Mouse (Mus musculus): ENCODE data around the gene Fgfbp1. TPM values are rescaled to one million over a fixed set of nuclear protein-coding genes. Genes with fewer than 3 reads are reported as not detected.

The Fgfbp1 gene
- polyA plus RNA-seq, 1 experiment from 2014 or later, result 0.35 TPM

- H3K9ac ChIP-seq (ENCODE audit: low read length), result no peak overlapping the region
- H3K27me3 ChIP-seq (ENCODE audit: control insufficient read depth, insufficient read depth, low read length), result no peaks in the 10 kb centered on the region
- H3K27ac ChIP-seq (replicated peaks in 1 of 2; ENCODE audit: control insufficient read depth in 1 of 2, insufficient read depth in 1 of 2, low read depth in 2 of 2, low read length in 2 of 2), result no peak overlapping the region
- H3K9me3 ChIP-seq (ENCODE audit: control insufficient read depth, low read length), result no peaks in the 10 kb centered on the region
- no peak for ATAC-seq (ENCODE audit: insufficient number of reproducible peaks, insufficient read depth, low FRiP score, low read depth)
- WGBS, result 76% methylated on average over 1 of the region's 1 CpGs
- no peaks in the 10 kb centered on the region for H3K4me1 ChIP-seq (ENCODE audit: control insufficient read depth in 2 of 2, insufficient read depth in 2 of 2, low read length in 2 of 2)
- no peak overlapping the region for H3K4me2 ChIP-seq (ENCODE audit: low read length)
- H3K4me3 ChIP-seq (ENCODE audit: control insufficient read depth in 1 of 2, insufficient read depth in 1 of 2, low read depth in 1 of 2, low read length in 2 of 2), result no peak overlapping the region
- H3K36me3 ChIP-seq (ENCODE audit: control insufficient read depth, insufficient read depth, low read length), result no peaks in the 10 kb centered on the region
Observed at GRCm38 (mm10) chr5:43982896-43983295, 1.3 kb upstream of the Fgfbp1 start.

GRCm38 (mm10) chr5:43980397-43980796 is 1.2 kb downstream of the Fgfbp1 start:
- Histone ChIP-seq H3K36me3 (ENCODE audit: control insufficient read depth, insufficient read depth, low read length) (no peaks in the 10 kb centered on the region), H3K4me2 (ENCODE audit: low read length) (no peak overlapping the region), H3K4me3 (ENCODE audit: control insufficient read depth in 1 of 2, insufficient read depth in 1 of 2, low read depth in 1 of 2, low read length in 2 of 2) (no peak overlapping the region), H3K4me1 (ENCODE audit: control insufficient read depth in 2 of 2, insufficient read depth in 2 of 2, low read length in 2 of 2) (no peaks in the 10 kb centered on the region), H3K9ac (ENCODE audit: low read length) (no peak overlapping the region), H3K9me3 (ENCODE audit: control insufficient read depth, low read length) (no peaks in the 10 kb centered on the region), H3K27me3 (ENCODE audit: control insufficient read depth, insufficient read depth, low read length) (no peaks in the 10 kb centered on the region), H3K27ac (replicated peaks in 1 of 2; ENCODE audit: control insufficient read depth in 1 of 2, insufficient read depth in 1 of 2, low read depth in 2 of 2, low read length in 2 of 2) (no peak overlapping the region)
- ATAC-seq (ENCODE audit: insufficient number of reproducible peaks, insufficient read depth, low FRiP score, low read depth), result no peak
- WGBS, result 65% methylated on average over 2 of the region's 2 CpGs

GRCm38 (mm10) chr5:43976821-43977561 is 4.6 kb downstream of the Fgfbp1 start:
- no peak overlapping the region for H3K9ac ChIP-seq (ENCODE audit: low read length)
- WGBS, result 75% methylated on average over 1 of the region's 1 CpGs
- no peaks in the 10 kb centered on the region for H3K4me1 ChIP-seq (ENCODE audit: control insufficient read depth in 2 of 2, insufficient read depth in 2 of 2, low read length in 2 of 2)
- H3K27ac ChIP-seq (replicated peaks in 1 of 2; ENCODE audit: control insufficient read depth in 1 of 2, insufficient read depth in 1 of 2, low read depth in 2 of 2, low read length in 2 of 2), result no peak overlapping the region
- no peak for ATAC-seq (ENCODE audit: insufficient number of reproducible peaks, insufficient read depth, low FRiP score, low read depth)
- H3K4me2 ChIP-seq (ENCODE audit: low read length), result no peak overlapping the region
- no peaks in the 10 kb centered on the region for H3K27me3 ChIP-seq (ENCODE audit: control insufficient read depth, insufficient read depth, low read length)
- no peak overlapping the region for H3K4me3 ChIP-seq (ENCODE audit: control insufficient read depth in 1 of 2, insufficient read depth in 1 of 2, low read depth in 1 of 2, low read length in 2 of 2)
- H3K36me3 ChIP-seq (ENCODE audit: control insufficient read depth, insufficient read depth, low read length), result no peaks in the 10 kb centered on the region
- no peaks in the 10 kb centered on the region for H3K9me3 ChIP-seq (ENCODE audit: control insufficient read depth, low read length)

- ATAC-seq (ENCODE audit: insufficient number of reproducible peaks, insufficient read depth, low FRiP score, low read depth), result no peak
- Histone ChIP-seq H3K4me2 (ENCODE audit: low read length) (no peak overlapping the region), H3K27ac (replicated peaks in 1 of 2; ENCODE audit: control insufficient read depth in 1 of 2, insufficient read depth in 1 of 2, low read depth in 2 of 2, low read length in 2 of 2) (no peak overlapping the region), H3K36me3 (ENCODE audit: control insufficient read depth, insufficient read depth, low read length) (no peaks in the 10 kb centered on the region), H3K9ac (ENCODE audit: low read length) (no peak overlapping the region), H3K9me3 (ENCODE audit: control insufficient read depth, low read length) (no peaks in the 10 kb centered on the region), H3K4me1 (ENCODE audit: control insufficient read depth in 2 of 2, insufficient read depth in 2 of 2, low read length in 2 of 2) (no peaks in the 10 kb centered on the region), H3K27me3 (ENCODE audit: control insufficient read depth, insufficient read depth, low read length) (no peaks in the 10 kb centered on the region), H3K4me3 (ENCODE audit: control insufficient read depth in 1 of 2, insufficient read depth in 1 of 2, low read depth in 1 of 2, low read length in 2 of 2) (no peak overlapping the region)
- WGBS, result 79% methylated on average over 6 of the region's 6 CpGs
Observed at GRCm38 (mm10) chr5:43974166-43974565, 7.4 kb downstream of the Fgfbp1 start.

- Histone ChIP-seq H3K36me3 (ENCODE audit: control insufficient read depth, insufficient read depth, low read length) (no peaks in the 10 kb centered on the region), H3K4me2 (ENCODE audit: low read length) (no peak overlapping the region), H3K4me1 (ENCODE audit: control insufficient read depth in 2 of 2, insufficient read depth in 2 of 2, low read length in 2 of 2) (no peaks in the 10 kb centered on the region), H3K27ac (replicated peaks in 1 of 2; ENCODE audit: control insufficient read depth in 1 of 2, insufficient read depth in 1 of 2, low read depth in 2 of 2, low read length in 2 of 2) (no peak overlapping the region), H3K4me3 (ENCODE audit: control insufficient read depth in 1 of 2, insufficient read depth in 1 of 2, low read depth in 1 of 2, low read length in 2 of 2) (no peak overlapping the region), H3K9me3 (ENCODE audit: control insufficient read depth, low read length) (no peaks in the 10 kb centered on the region), H3K9ac (ENCODE audit: low read length) (no peak overlapping the region), H3K27me3 (ENCODE audit: control insufficient read depth, insufficient read depth, low read length) (no peaks in the 10 kb centered on the region)
- 19% methylated on average over 2 of the region's 2 CpGs for WGBS
- ATAC-seq (ENCODE audit: insufficient number of reproducible peaks, insufficient read depth, low FRiP score, low read depth), result no peak
Observed at GRCm38 (mm10) chr5:43971156-43971555, 10.4 kb downstream of the Fgfbp1 start.

GRCm38 (mm10) chr5:43970532-43970931 is 11.0 kb downstream of the Fgfbp1 start:
- Histone ChIP-seq H3K36me3 (ENCODE audit: control insufficient read depth, insufficient read depth, low read length) (no peaks in the 10 kb centered on the region), H3K9ac (ENCODE audit: low read length) (no peak overlapping the region), H3K27ac (replicated peaks in 1 of 2; ENCODE audit: control insufficient read depth in 1 of 2, insufficient read depth in 1 of 2, low read depth in 2 of 2, low read length in 2 of 2) (no peak overlapping the region), H3K9me3 (ENCODE audit: control insufficient read depth, low read length) (no peaks in the 10 kb centered on the region), H3K4me1 (ENCODE audit: control insufficient read depth in 2 of 2, insufficient read depth in 2 of 2, low read length in 2 of 2) (no peaks in the 10 kb centered on the region), H3K4me2 (ENCODE audit: low read length) (no peak overlapping the region), H3K4me3 (ENCODE audit: control insufficient read depth in 1 of 2, insufficient read depth in 1 of 2, low read depth in 1 of 2, low read length in 2 of 2) (no peak overlapping the region), H3K27me3 (ENCODE audit: control insufficient read depth, insufficient read depth, low read length) (no peaks in the 10 kb centered on the region)
- WGBS, result 49% methylated on average over 2 of the region's 2 CpGs
- no peak for ATAC-seq (ENCODE audit: insufficient number of reproducible peaks, insufficient read depth, low FRiP score, low read depth)

- H3K36me3 ChIP-seq (ENCODE audit: control insufficient read depth, insufficient read depth, low read length), result no peaks in the 10 kb centered on the region
- no peak overlapping the region for H3K9ac ChIP-seq (ENCODE audit: low read length)
- H3K4me3 ChIP-seq (ENCODE audit: control insufficient read depth in 1 of 2, insufficient read depth in 1 of 2, low read depth in 1 of 2, low read length in 2 of 2), result no peak overlapping the region
- no peaks in the 10 kb centered on the region for H3K27me3 ChIP-seq (ENCODE audit: control insufficient read depth, insufficient read depth, low read length)
- ATAC-seq (ENCODE audit: insufficient number of reproducible peaks, insufficient read depth, low FRiP score, low read depth), result no peak
- H3K27ac ChIP-seq (replicated peaks in 1 of 2; ENCODE audit: control insufficient read depth in 1 of 2, insufficient read depth in 1 of 2, low read depth in 2 of 2, low read length in 2 of 2), result no peak overlapping the region
- 68% methylated on average over 2 of the region's 2 CpGs for WGBS
- H3K9me3 ChIP-seq (ENCODE audit: control insufficient read depth, low read length), result no peaks in the 10 kb centered on the region
- no peaks in the 10 kb centered on the region for H3K4me1 ChIP-seq (ENCODE audit: control insufficient read depth in 2 of 2, insufficient read depth in 2 of 2, low read length in 2 of 2)
- H3K4me2 ChIP-seq (ENCODE audit: low read length), result no peak overlapping the region
Observed at GRCm38 (mm10) chr5:43968634-43969033, 12.9 kb downstream of the Fgfbp1 start.

GRCm38 (mm10) chr5:43961056-43961455 is 20.5 kb downstream of the Fgfbp1 start:
- Histone ChIP-seq H3K27ac (replicated peaks in 1 of 2; ENCODE audit: control insufficient read depth in 1 of 2, insufficient read depth in 1 of 2, low read depth in 2 of 2, low read length in 2 of 2) (no peak overlapping the region), H3K4me2 (ENCODE audit: low read length) (no peak overlapping the region), H3K4me3 (ENCODE audit: control insufficient read depth in 1 of 2, insufficient read depth in 1 of 2, low read depth in 1 of 2, low read length in 2 of 2) (no peak overlapping the region), H3K36me3 (ENCODE audit: control insufficient read depth, insufficient read depth, low read length) (no peaks in the 10 kb centered on the region), H3K9me3 (ENCODE audit: control insufficient read depth, low read length) (no peaks in the 10 kb centered on the region), H3K27me3 (ENCODE audit: control insufficient read depth, insufficient read depth, low read length) (no peaks in the 10 kb centered on the region), H3K9ac (ENCODE audit: low read length) (no peak overlapping the region), H3K4me1 (ENCODE audit: control insufficient read depth in 2 of 2, insufficient read depth in 2 of 2, low read length in 2 of 2) (no peaks in the 10 kb centered on the region)
- no peak for ATAC-seq (ENCODE audit: insufficient number of reproducible peaks, insufficient read depth, low FRiP score, low read depth)
- WGBS, result 73% methylated on average over 3 of the region's 3 CpGs
